Comparison of ENCODE assay signal across 35 mouse cellular contexts in the genomic region with DNA sequence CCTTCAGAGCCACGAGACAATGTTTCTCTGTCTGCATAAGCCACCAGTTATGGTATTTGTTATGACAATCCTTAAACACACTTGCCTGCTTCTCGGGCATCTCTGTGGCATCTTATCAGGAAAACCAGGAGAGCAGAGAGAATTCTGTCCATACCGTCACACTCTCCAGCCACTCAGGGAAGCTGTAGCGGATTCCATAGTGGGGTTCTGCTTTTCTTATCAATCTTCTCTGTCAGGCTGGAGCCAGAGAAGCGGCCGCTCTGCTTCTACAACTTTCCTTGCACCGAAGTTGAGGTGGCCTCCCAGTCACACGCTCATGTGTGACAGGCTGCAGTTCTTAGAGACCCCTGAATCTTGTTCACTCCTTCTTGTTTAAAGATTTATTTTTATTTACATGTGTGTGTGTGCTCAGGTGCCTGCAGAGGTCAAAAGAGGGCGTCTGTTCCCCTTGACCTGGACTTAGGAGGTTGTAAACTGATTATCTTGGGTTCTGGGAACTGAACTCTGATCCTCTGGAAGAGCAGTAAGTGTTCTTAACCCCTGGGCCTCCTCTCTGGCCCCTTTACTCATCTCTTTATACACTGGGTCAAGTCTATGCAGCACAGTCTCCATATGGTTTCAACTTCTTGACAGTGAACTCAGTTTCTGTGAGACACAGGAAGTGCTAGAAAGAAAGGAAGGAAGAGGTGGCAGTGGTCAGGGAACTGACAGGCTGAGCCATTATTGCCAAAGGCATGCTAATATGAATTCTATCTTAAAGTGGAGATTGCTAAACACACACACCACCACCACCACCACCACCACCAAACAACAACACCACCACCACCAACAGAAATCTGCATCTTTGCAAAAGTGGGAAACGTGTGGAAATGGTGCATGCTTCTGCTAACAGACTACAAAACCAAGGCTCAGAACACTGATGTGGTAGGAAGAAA. TPM values are rescaled to one million over a fixed set of nuclear protein-coding genes. Genes with fewer than 3 reads are reported as not detected.
DNase-seq lines count a peak whose midpoint lies in the region; ATAC-seq and TF ChIP-seq lines count a peak whose summit lies in the region.
"Had no signal": no experiment of that assay in that cellular context is flagged by ENCODE, and none has a peak within 500 bp of the region (broad histone marks: within the 10 kb centered on the region; RNA-seq: fewer than 3 reads in every experiment).

No protein-coding gene starts in this region.

- TF ChIP-seq POLR2A in heart, adult 2 months (IDR thresholded peaks at IDR 0.05; ENCODE audit: insufficient read depth, low read depth, low read length), result no peak

- intact Hi-C loops in heart, adult 2 months (cut with DNase I), result no loop called here

- H3K36me3 ChIP-seq in heart, embryonic 12.5 days, result no peaks in the 10 kb centered on the region
- H3K36me3 ChIP-seq in heart, postnatal 0 days (replicated peaks; ENCODE audit: control insufficient read depth, insufficient read depth, low read length), result no peaks in the 10 kb centered on the region
- no peaks in the 10 kb centered on the region for H3K36me3 ChIP-seq in heart, adult 2 months (ENCODE audit: control insufficient read depth, insufficient read depth, low read length)
- H3K36me3 ChIP-seq: embryonic facial prominence, embryonic 10.5 days; embryonic facial prominence, embryonic 15.5 days; hindbrain, embryonic 10.5 days; hindbrain, embryonic 15.5 days; midbrain, embryonic 10.5 days; midbrain, embryonic 15.5 days; neural tube, embryonic 15.5 days; stomach, embryonic 15.5 days had no signal

- peak overlapping the region; percentile 95 for H3K27ac ChIP-seq in heart, embryonic 12.5 days (ENCODE audit: poor library complexity, severe bottlenecking)
- H3K27ac ChIP-seq in heart, postnatal 0 days (ENCODE audit: low read depth), result peak overlapping the region; percentile 64
- H3K27ac ChIP-seq in heart, adult 2 months, result no peak overlapping the region
- H3K27ac ChIP-seq: embryonic facial prominence, embryonic 10.5 days; embryonic facial prominence, embryonic 15.5 days; forebrain, embryonic 13.5 days; hindbrain, embryonic 10.5 days; hindbrain, embryonic 15.5 days; kidney, postnatal 0 days; liver, embryonic 14.5 days; macrophage; midbrain, embryonic 10.5 days; midbrain, embryonic 15.5 days; neural tube, embryonic 15.5 days; stomach, embryonic 15.5 days had no signal

- DNase-seq in heart, adult 9 months (ENCODE audit: low spot score in 2 of 2), result no peak
- DNase-seq in heart, postnatal 0 days (ENCODE audit: low spot score), result no peak
- DNase-seq in heart, adult 2 months, result no peak
- DNase-seq in right cerebral cortex, adult 18-20 months, result no peak
- DNase-seq: adrenal gland, adult 2 months; adrenal gland, postnatal 36 days; B cell, adult 2 months; cerebellum, adult 2 months; cerebellum, postnatal 14 days; gastrocnemius, postnatal 25 days; kidney, adult 8-10 months; kidney, postnatal 4 days; left cerebral cortex, postnatal 4 days; lung, adult 2 months; lung, postnatal 10 days; retina, postnatal 1 day; right cerebral cortex, postnatal 25 days; thymus, postnatal 14 days had no signal

- H3K4me3 ChIP-seq in heart, embryonic 12.5 days, result no peak overlapping the region
- no peak overlapping the region for H3K4me3 ChIP-seq in heart, postnatal 0 days (ENCODE audit: low read depth, low read length)
- H3K4me3 ChIP-seq in heart, adult 2 months, result no peak overlapping the region
- H3K4me3 ChIP-seq: embryonic facial prominence, embryonic 10.5 days; embryonic facial prominence, embryonic 15.5 days; forebrain, embryonic 13.5 days; hindbrain, embryonic 10.5 days; hindbrain, embryonic 15.5 days; midbrain, embryonic 10.5 days; midbrain, embryonic 15.5 days; neural tube, embryonic 15.5 days; stomach, embryonic 15.5 days had no signal

- H3K9me3 ChIP-seq in heart, embryonic 12.5 days (replicated peaks), result peaks cover 11% of the 10 kb centered on the region
- H3K9me3 ChIP-seq in heart, postnatal 0 days (replicated peaks; ENCODE audit: control insufficient read depth, low read length), result no peaks in the 10 kb centered on the region
- H3K9me3 ChIP-seq: embryonic facial prominence, embryonic 15.5 days; hindbrain, embryonic 15.5 days; midbrain, embryonic 15.5 days; neural tube, embryonic 15.5 days; stomach, embryonic 15.5 days had no signal

- H3K27me3 ChIP-seq in heart, embryonic 12.5 days (replicated peaks), result no peaks in the 10 kb centered on the region
- H3K27me3 ChIP-seq in heart, postnatal 0 days (ENCODE audit: control insufficient read depth, insufficient read depth, low read length), result no peaks in the 10 kb centered on the region
- H3K27me3 ChIP-seq in heart, adult 2 months (ENCODE audit: control insufficient read depth, insufficient read depth, low read length), result no peaks in the 10 kb centered on the region
- H3K27me3 ChIP-seq: embryonic facial prominence, embryonic 15.5 days; forebrain, embryonic 13.5 days; hindbrain, embryonic 15.5 days; midbrain, embryonic 15.5 days; neural tube, embryonic 15.5 days; stomach, embryonic 15.5 days had no signal

- peaks cover 58% of the 10 kb centered on the region for H3K4me1 ChIP-seq in heart, embryonic 12.5 days (replicated peaks)
- peaks cover 34% of the 10 kb centered on the region for H3K4me1 ChIP-seq in heart, postnatal 0 days (ENCODE audit: control insufficient read depth, insufficient read depth)
- peaks cover 2% of the 10 kb centered on the region for H3K4me1 ChIP-seq in heart, adult 2 months (ENCODE audit: control insufficient read depth, insufficient read depth, low read length)
- H3K4me1 ChIP-seq: embryonic facial prominence, embryonic 10.5 days; embryonic facial prominence, embryonic 15.5 days; forebrain, embryonic 13.5 days; hindbrain, embryonic 10.5 days; hindbrain, embryonic 15.5 days; midbrain, embryonic 10.5 days; midbrain, embryonic 15.5 days; neural tube, embryonic 15.5 days; stomach, embryonic 15.5 days had no signal

- H3K9ac ChIP-seq in heart, embryonic 12.5 days, result peak overlapping the region; percentile 29
- H3K9ac ChIP-seq in heart, postnatal 0 days (replicated peaks; ENCODE audit: low read depth, low read length), result peak overlapping the region; percentile 18; the same call in 1 of the 2 replicates
- H3K9ac ChIP-seq in heart, adult 2 months (ENCODE audit: low read depth, low read length), result no peak overlapping the region
- H3K9ac ChIP-seq: embryonic facial prominence, embryonic 15.5 days; forebrain, embryonic 13.5 days; hindbrain, embryonic 15.5 days; liver, embryonic 14.5 days; midbrain, embryonic 15.5 days; neural tube, embryonic 15.5 days; stomach, embryonic 15.5 days had no signal

- H3K79me2 ChIP-seq in heart, adult 2 months (replicated peaks; ENCODE audit: control insufficient read depth, insufficient read depth, low read length), result no peaks in the 10 kb centered on the region

- TF ChIP-seq CTCF in heart, postnatal 0 days (IDR thresholded peaks at IDR 0.05; ENCODE audit: low read depth), result no peak
- TF ChIP-seq CTCF in heart, adult 2 months (IDR thresholded peaks at IDR 0.05), result no peak

- TF ChIP-seq EP300 in heart, postnatal 0 days (IDR thresholded peaks at IDR 0.05; ENCODE audit: low read depth), result no peak
- TF ChIP-seq EP300 in heart, adult 2 months (IDR thresholded peaks at IDR 0.05; ENCODE audit: insufficient read depth, low read depth, low read length), result no peak

- ATAC-seq in heart, embryonic 12.5 days (ENCODE audit: insufficient number of reproducible peaks, low FRiP score), result no peak
- ATAC-seq in heart, postnatal 0 days (ENCODE audit: insufficient read depth, low read depth), result no peak
- ATAC-seq in common myeloid progenitor, adult 5-6 weeks (replicated peaks; ENCODE audit: low read depth, poor library complexity, severe bottlenecking), result peak; percentile 34; the same call in 1 of the 2 replicates
- ATAC-seq in megakaryocyte progenitor cell, adult 5-6 weeks (replicated peaks; ENCODE audit: poor library complexity), result peak; percentile 61
- ATAC-seq: activated CD4-positive, CD25-positive, alpha-beta regulatory T cell, adult 4 months; forebrain, embryonic 13.5 days; inflammation-experienced regulatory T-cells, adult 6 months; midbrain, embryonic 15.5 days had no signal

- peak overlapping the region; percentile 25; the same call in 1 of the 2 replicates for H3K4me2 ChIP-seq in heart, embryonic 12.5 days
- no peak overlapping the region for H3K4me2 ChIP-seq in heart, postnatal 0 days (ENCODE audit: low read depth, low read length)
- H3K4me2 ChIP-seq: embryonic facial prominence, embryonic 15.5 days; forebrain, embryonic 13.5 days; hindbrain, embryonic 15.5 days; midbrain, embryonic 15.5 days; neural tube, embryonic 15.5 days; stomach, embryonic 15.5 days had no signal

- WGBS in heart, embryonic 12.5 days, result 14% methylated on average over 10 of the region's 10 CpGs
- WGBS in heart, postnatal 0 days, result 28% methylated on average over 10 of the region's 10 CpGs
- 52% methylated on average over 10 of the region's 10 CpGs for WGBS in heart, adult 2 months

RNA-seq across cellular contexts. Expression of a gene that starts 35.8 kb away (rescaled TPM):
- 49.4 and 51.7 TPM in 2 replicates for polyA plus RNA-seq in heart, embryonic 12.5 days (2016; fragmentation: Nextera tagmentation; extraction: Ambion mirVana)
- 39.5 and 41.7 TPM in 2 replicates for total RNA-seq in heart, postnatal 0 days (2014; rRNA removed; ENCODE audit: low replicate concordance)
- polyA plus RNA-seq in heart, postnatal 0 days (2015; fragmentation: Nextera tagmentation; extraction: Ambion mirVana), result 24.9 and 27.3 TPM in 2 replicates
- total RNA-seq in heart, adult 2 months (2021), result 10 to 100 TPM; 14.6 to 18.0 TPM
- 9.7 and 12.2 TPM in 2 replicates for polyA plus RNA-seq in heart, adult 2 months (2012; rRNA removed)
- total RNA-seq in common myeloid progenitor, adult 5-6 weeks (2017), result 51.9 and 55.6 TPM in 2 replicates
- 78.9 and 81.3 TPM in 2 replicates for total RNA-seq in megakaryocyte progenitor cell, adult 5-6 weeks (2015)
- 92.5 and 99.5 TPM in 2 replicates for total RNA-seq in megakaryocyte progenitor cell, adult 5-6 weeks (2017)

RNA-seq across cellular contexts. Expression of a gene that starts 36.1 kb away (rescaled TPM):
- 130 and 136 TPM in 2 replicates for polyA plus RNA-seq in heart, embryonic 12.5 days (2016; fragmentation: Nextera tagmentation; extraction: Ambion mirVana)
- total RNA-seq in heart, postnatal 0 days (2014; rRNA removed; ENCODE audit: low replicate concordance), result 85.9 and 86.8 TPM in 2 replicates
- 139 and 145 TPM in 2 replicates for polyA plus RNA-seq in heart, postnatal 0 days (2015; fragmentation: Nextera tagmentation; extraction: Ambion mirVana)
- 10 to 100 TPM; 43.0 to 50.5 TPM for total RNA-seq in heart, adult 2 months (2021)
- 39.4 and 77.7 TPM in 2 replicates for polyA plus RNA-seq in heart, adult 2 months (2012; rRNA removed)
- total RNA-seq in common myeloid progenitor, adult 5-6 weeks (2017), result 59.5 and 75.1 TPM in 2 replicates
- total RNA-seq in megakaryocyte progenitor cell, adult 5-6 weeks (2015), result 222 and 260 TPM in 2 replicates
- 190 and 247 TPM in 2 replicates for total RNA-seq in megakaryocyte progenitor cell, adult 5-6 weeks (2017)

RNA-seq across cellular contexts. Expression of a gene that starts 46.4 kb away (rescaled TPM):
- polyA plus RNA-seq in heart, embryonic 12.5 days (2016; fragmentation: Nextera tagmentation; extraction: Ambion mirVana), result 50.6 and 52.7 TPM in 2 replicates
- 9.9 and 13.4 TPM in 2 replicates for total RNA-seq in heart, postnatal 0 days (2014; rRNA removed; ENCODE audit: low replicate concordance)
- 17.7 and 20.5 TPM in 2 replicates for polyA plus RNA-seq in heart, postnatal 0 days (2015; fragmentation: Nextera tagmentation; extraction: Ambion mirVana)
- 10 to 100 TPM; 13.9 to 14.4 TPM for total RNA-seq in heart, adult 2 months (2021)
- 3.1 and 8.0 TPM in 2 replicates for polyA plus RNA-seq in heart, adult 2 months (2012; rRNA removed)
- 1.3 and 2.9 TPM in 2 replicates for total RNA-seq in common myeloid progenitor, adult 5-6 weeks (2017)
- 2.5 and 3.0 TPM in 2 replicates for total RNA-seq in megakaryocyte progenitor cell, adult 5-6 weeks (2015)
- 2.3 and 2.4 TPM in 2 replicates for total RNA-seq in megakaryocyte progenitor cell, adult 5-6 weeks (2017)

Comparison
In these comparisons a context has a peak if more than half of its experiments do, and no peak if none do; other contexts are left out.
1. ATAC-seq: peak in common myeloid progenitor, adult 5-6 weeks (single experiment) and megakaryocyte progenitor cell, adult 5-6 weeks (single experiment); none in heart, embryonic 12.5 days (single experiment) and heart, postnatal 0 days (single experiment).